Mouse (Mus musculus) neutrophil, adult 83 days (primary cell): ENCODE data around the gene Gm15114. TPM values are rescaled to one million over a fixed set of nuclear protein-coding genes. Genes with fewer than 3 reads are reported as not detected.

ENCODE experiments used
- total RNA-seq, 2 experiments: library from RNA; stranded (reverse); gene quantifications; one replicate each; pipeline ENCODE4 v1.2.4; 2023

Gene Gm15114
- not detected for total RNA-seq

DNA sequence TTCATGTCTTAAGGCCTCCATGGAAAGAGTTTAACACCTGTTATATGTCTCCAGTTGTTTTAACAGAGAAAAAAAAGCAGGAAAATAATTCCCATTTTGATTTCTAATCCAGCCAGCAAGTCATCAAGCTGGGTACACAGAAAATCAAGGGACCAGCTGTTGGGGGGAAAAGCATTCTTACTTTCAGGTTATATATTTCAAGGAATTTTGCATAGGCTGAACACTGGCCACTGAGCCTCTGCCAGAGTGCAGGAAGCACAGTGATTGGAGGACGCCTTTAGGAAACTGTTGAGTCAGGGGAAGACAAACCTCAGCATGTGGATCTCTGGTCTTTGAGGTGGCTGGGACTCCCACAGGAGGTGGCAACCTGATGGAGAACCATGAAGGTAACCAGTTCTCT lies at the start of gene Gm15114:
Gene Gm15114 (plus strand): TSS at position 301 of the 400 bp plus-strand sequence.

Other genes with a start within 250 kb of the Gm15114 start
- not detected for gene Gm8334, start 126.2 kb downstream of the Gm15114 start, total RNA-seq
- not detected for gene Gm15127, start 174.6 kb downstream of the Gm15114 start, total RNA-seq